Mouse (Mus musculus) gonadal fat pad, adult 2 months (tissue): ENCODE results near the gene Ripply3. TPM values are rescaled to one million over a fixed set of nuclear protein-coding genes. Genes with fewer than 3 reads are reported as not detected.
"Not testable (repeated sequence)": the region's sequence is repeated elsewhere in the genome, so short reads cannot be mapped to it uniquely, and the experiment has no call there.

Experiments used
- DNase-seq: peaks from one replicate; pipeline ENCODE4 v3.0.0-alpha.2; 2012; ENCODE audit warnings: low read depth
- polyA plus RNA-seq: library from polyadenylated mRNA; depleted of rRNA; stranded (reverse); fragments of >200 nt; gene quantifications from 2 replicates; pipeline ENCODE4 v1.2.3, GENCODE M21; 2012

The Ripply3 gene
- polyA plus RNA-seq, 1 experiment, result 2.7 TPM

GRCm38 (mm10) chr16:94314626-94315025 lies 13.6 kb upstream of the Ripply3 start:
- no peak for DNase-seq

DNA sequence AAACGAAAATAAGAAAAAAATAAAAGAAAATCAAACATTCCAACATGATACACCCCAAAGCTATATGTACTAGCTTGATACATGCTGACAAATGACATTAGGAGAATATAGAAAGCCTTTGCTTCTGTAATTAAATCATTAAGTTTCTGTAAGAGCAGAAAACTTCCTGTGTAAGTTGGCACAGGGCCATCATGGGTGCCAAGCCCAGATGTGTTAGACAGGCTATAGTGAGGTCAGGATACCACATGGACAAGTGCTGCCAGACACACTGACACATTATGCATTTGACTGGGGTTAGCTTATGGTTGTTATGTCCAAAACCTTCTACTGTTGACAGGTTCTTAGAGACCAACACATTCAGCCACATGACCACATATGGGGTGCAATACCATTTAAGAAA lies 13.0 kb upstream of the Ripply3 start:
- DNase-seq, result no peak

DNA sequence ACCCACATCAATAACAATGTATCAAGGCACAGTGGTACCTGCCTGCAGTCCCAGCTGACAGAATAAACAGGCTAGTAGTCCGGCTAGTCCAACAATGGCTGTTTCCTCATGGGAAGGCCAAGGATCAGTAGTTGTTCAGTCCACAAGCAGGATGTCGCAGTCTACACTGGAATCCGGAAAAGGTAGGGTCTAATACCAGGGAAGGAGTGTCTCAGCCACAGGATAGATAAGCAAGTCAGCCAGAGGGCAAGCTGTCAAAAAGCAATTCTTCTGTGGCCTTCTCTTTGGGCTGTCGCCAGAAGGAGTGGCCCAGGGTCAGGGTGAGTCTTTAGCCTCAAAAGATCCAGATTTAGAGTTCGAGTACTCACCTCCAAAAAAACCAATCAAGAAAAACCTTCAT lies 10.5 kb upstream of the Ripply3 start:
- DNase-seq, result no peak

GRCm38 (mm10) chr16:94320223-94320622 lies 8.0 kb upstream of the Ripply3 start:
- no peak for DNase-seq

- DNase-seq, result no peak
These were observed 4.5 kb upstream of the Ripply3 start for GRCm38 (mm10) chr16:94323681-94324080.

DNA sequence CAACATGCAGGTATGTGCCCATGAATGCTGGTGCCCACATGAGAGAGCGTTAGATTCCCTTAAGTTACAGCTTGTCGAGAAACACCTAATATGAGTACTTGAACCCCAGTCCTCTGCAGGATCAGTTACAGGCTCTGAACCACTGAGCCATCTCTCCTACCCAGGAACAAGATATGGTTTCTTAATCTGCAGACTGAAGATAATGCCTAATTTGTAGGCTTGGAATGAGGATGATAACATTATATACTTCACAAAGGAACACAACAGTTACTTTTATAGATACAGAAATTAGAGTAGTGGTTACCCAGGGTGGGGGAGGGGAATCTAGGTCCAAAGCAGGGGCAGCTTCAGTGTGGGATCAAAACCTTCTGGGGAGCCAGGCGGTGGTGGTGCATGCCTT lies 2.2 kb upstream of the Ripply3 start:
- no peak for DNase-seq

GRCm38 (mm10) chr16:94328881-94329867 lies 954 bp downstream of the Ripply3 start:
- no peak for DNase-seq

GRCm38 (mm10) chr16:94330429-94330828 lies 2.2 kb downstream of the Ripply3 start:
- no peak for DNase-seq

- DNase-seq, result no peak
These were observed 3.1 kb downstream of the Ripply3 start for GRCm38 (mm10) chr16:94331233-94331885.

DNA sequence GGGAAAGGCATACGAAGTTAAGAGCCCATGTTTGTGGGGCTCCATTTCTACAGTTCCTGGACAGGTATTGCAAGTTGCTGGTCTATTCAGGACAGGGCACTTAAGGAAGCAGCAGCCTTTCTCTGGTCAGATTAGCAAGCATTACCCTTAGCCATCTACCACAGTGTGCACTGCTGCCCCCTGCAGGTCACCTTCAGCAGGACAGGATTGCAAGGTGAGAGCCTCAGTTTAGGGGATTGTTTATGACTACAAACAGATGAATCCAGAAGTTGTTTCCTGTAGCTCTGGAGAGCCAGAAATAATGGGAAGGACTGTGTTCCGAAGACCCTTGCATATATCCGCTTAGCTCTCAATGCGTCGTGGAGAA lies 3.6 kb downstream of the Ripply3 start:
- no peak for DNase-seq

GRCm38 (mm10) chr16:94335656-94336055 lies 7.4 kb downstream of the Ripply3 start:
- DNase-seq, result no peak

GRCm38 (mm10) chr16:94339164-94340160 lies 11.2 kb downstream of the Ripply3 start:
- not testable (repeated sequence) for DNase-seq

DNA sequence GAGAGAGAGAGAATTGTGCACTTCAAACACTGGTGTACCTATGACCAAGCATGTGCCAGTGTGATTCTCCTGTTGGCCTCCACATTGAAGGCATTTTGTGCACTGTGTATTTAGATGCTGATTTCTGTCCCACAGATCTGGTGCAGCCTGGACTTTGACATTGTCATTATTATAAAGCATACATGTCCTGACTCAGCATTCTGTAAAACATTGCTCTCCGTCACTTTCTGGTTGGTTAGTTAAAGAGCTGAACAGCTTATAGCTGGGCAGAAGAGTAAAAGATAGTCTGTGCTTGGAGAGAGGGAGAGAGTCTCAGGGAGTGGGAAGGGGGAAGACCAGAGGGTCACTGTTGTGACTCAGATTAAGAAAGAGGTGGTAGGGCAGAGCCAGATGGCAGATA lies 17.5 kb downstream of the Ripply3 start:
- DNase-seq, result no peak

DNA sequence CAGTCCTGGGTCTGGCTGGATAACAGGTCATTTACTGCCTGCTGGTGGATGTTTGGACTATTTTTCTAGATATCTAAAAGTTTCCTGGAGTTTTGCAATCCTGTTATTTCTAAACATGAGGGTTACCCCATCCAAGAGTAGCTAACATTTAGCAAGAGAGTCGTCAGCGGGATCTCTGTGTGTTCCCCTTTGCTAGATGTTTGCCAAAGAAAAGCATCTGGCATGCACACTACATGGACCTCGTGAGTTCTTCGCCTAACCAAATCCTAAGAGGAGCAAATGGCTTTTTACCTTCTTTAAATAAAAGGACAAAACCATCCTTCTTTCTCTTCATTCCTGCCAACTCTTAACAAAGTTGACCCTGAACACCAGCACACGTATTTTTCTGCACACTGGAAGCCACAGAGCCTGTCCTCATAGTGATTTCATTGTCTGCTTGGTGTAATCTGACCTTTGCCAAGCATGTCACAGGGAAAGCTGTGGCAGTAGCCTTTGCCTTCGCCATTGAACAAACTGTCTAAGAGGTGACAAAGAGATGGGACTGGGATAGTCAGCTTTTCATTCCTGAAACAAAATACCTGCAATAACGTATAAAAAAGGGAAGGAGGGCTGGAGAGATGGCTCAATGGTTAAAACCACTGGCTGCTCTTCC lies 19.0 kb downstream of the Ripply3 start:
- DNase-seq, result no peak

DNA sequence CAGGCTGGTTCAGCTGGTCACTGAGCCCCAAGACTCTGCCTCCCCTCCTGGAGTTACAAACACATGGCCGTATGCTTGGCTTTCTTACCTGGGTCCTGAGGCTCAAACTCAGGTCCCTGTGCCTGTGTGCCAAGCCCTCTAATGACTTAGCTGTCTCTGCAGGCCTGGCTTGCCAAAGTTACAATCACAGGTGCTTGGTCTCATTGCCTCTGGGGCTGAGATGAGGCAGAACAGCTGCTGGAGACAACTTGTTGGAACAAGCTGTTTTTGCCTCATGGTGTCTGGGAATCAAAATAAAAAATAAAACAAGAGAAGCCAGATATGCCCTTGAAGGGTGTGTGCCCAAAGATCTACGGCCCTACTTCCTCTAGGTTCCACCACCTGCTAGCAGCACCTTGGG lies 20.6 kb downstream of the Ripply3 start:
- DNase-seq, result no peak

DNA sequence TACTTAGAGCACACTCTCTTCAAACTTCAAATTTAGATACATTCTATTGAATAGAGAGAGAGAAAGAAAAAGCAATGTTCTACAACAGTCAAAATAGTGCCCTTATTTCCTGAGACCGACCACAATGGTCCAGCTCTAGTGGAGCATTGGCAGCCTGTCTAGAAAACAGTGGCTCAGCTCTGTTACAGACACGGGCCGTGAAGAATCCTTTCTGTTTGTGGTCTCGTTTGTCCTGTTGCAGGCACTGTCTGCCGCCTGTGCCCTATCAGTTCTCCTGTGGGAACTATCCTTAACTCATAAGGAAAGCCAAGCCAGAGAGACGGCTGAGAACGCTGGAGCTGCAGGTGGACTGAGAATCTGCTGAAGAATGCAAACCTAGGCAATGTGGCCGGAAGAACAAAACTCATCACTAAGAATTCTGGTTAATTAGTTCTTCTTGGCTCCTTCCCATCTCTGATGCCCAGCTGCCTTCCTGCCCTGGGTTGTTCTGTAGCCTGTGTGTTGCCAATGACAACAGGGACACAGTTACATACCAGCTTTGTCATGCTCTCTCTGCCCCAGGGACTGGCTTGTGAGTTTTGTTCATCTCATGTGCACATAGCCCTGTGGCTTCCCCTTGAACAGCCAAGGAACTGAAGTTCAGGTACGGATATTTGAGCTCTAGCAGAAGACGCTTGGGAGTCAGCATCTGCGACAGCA lies 21.5 kb downstream of the Ripply3 start:
- no peak for DNase-seq

DNA sequence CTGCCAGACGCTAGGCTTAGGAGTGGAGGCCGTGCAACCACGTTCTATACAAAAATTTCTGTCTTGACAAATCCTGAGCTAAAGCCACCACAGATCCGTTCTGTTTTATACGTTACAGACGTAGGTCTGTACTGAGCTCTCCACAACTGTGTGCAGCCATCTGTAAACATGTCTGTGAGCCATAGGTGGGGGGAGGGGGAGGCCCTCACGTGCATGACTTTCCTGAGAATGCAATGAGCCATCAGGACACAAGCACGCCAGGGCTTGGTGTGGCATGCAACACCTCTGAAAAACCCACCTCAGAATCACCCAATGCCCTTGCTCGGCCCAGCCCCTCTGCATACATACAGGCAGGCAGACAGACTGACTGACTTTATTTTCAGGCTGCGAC lies 22.1 kb downstream of the Ripply3 start:
- DNase-seq, result no peak

GRCm38 (mm10) chr16:94354450-94354849 lies 26.2 kb downstream of the Ripply3 start:
- DNase-seq, result no peak

DNA sequence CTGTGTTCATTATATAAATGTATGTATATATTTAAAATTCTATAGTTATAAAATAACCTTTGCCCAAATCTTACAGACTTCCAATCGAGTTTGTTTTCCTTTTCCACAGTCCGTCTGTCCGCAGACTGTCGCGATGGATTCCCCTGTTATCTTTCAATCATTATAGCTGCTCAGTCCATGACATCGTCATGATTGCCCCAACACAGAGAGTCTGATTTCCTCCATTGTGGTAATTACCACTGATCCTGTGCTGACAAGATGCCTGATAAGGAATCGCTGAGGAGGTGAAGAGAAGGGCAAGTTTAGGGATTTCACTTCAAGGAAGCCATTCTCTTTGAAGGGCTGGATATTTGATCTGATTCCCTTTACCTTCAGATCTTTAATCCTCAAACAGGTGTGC lies 27.8 kb downstream of the Ripply3 start:
- DNase-seq, result no peak

DNA sequence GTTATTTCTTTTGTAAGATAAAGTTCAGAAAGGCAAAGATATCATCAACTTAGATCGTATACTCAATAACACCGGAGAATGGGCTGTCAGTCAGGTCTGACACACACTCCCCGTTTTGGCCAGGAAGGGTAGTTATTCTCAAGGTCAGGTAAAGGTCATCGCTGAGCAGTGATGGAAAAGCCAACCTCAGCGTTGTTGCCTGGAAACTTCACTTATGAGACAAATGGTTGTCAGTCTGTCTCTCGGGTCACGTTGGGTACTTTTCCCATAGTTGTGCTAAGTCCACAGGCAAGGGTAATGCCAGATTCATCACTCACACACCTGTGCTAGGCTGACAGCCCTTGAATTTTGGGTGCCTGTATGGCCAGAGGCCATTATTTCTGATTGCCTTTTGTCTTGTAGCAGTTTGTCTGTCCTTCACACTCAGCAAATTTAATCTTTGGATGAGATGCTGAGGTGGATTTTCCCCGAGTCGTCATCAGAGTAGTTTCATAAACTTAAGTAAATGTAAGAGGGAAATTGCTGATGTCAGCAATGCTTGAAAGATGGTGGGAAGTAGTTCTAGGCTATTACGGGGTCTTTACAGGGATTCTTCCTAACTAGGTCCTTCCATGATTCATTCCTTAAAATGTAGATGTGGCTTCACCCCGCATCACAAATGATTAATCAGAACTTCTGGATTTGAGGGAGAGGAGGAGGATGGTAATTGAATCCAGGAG lies 28.7 kb downstream of the Ripply3 start:
- no peak for DNase-seq
